Mouse (Mus musculus) liver, postnatal 0 days (tissue): ENCODE data around the gene Nsun7. TPM values are rescaled to one million over a fixed set of nuclear protein-coding genes. Genes with fewer than 3 reads are reported as not detected.

ENCODE experiments used
- ATAC-seq: fragments of 200-750 bp; cut with Nextera tagmentation; 2 replicates; pipeline ENCODE4 v1.8.0; 2017; ENCODE audit warnings: mild to moderate bottlenecking, moderate library complexity
- DNase-seq: peaks from one replicate; pipeline ENCODE4 v3.0.0-alpha.2; 2016
- H3K27ac ChIP-seq: fragments of 300-500 bp; sonication (generic); 2 replicates; pipeline ENCODE4 v1.5.1; 2014; ENCODE audit warnings: antibody characterized with exemption, moderate library complexity, mild to moderate bottlenecking, low read depth
- H3K27me3 ChIP-seq: fragments of 300-500 bp; sonication (generic); 2 replicates; pipeline ENCODE4 v1.6.1; 2014; ENCODE audit warnings: low read length, control low read depth, mixed read lengths; ENCODE audit not compliant: insufficient read depth
- H3K36me3 ChIP-seq: fragments of 300-500 bp; sonication (generic); replicated peaks from 2 replicates; pipeline ENCODE4 v1.6.1; 2014; ENCODE audit warnings: mild to moderate bottlenecking, control low read depth, low read length, moderate library complexity, mixed read lengths; ENCODE audit not compliant: insufficient read depth
- H3K4me1 ChIP-seq: fragments of 300-500 bp; sonication (generic); 2 replicates; pipeline ENCODE4 v1.6.1; 2014; ENCODE audit warnings: antibody characterized with exemption, mild to moderate bottlenecking, control low read depth; ENCODE audit not compliant: insufficient read depth
- H3K4me2 ChIP-seq: fragments of 300-500 bp; sonication (generic); 2 replicates; pipeline ENCODE4 v1.6.1; 2014; ENCODE audit warnings: low read depth, mild to moderate bottlenecking, low read length, moderate library complexity, mixed read lengths
- H3K4me3 ChIP-seq: fragments of 300-500 bp; sonication (generic); 2 replicates; pipeline ENCODE4 v1.5.1; 2014; ENCODE audit warnings: low read depth, low read length
- H3K9ac ChIP-seq: fragments of 300-500 bp; sonication (generic); replicated peaks from 2 replicates; pipeline ENCODE4 v1.6.1; 2014; ENCODE audit warnings: mild to moderate bottlenecking, moderate library complexity
- H3K9me3 ChIP-seq: fragments of 300-500 bp; sonication (generic); 2 replicates; pipeline ENCODE4 v1.6.1; 2016; ENCODE audit warnings: mild to moderate bottlenecking, control low read depth, low read length, mixed read lengths
- CTCF ChIP-seq: sonication (generic); IDR thresholded peaks from 2 replicates; pipeline ENCODE4 v1.5.1; 2016; ENCODE audit warnings: antibody characterized with exemption, low read depth
- EP300 ChIP-seq: IDR thresholded peaks from 2 replicates; pipeline ENCODE4 v1.6.1; 2016; ENCODE audit warnings: antibody characterized with exemption, low read depth, mild to moderate bottlenecking
- WGBS: fragments of 180-500 bp; shearing (Covaris S2); extraction: QIAGEN DNeasy Blood & Tissue Kit; methylation state at CpG from one replicate; pipeline ENCODE4 v1.1.7; 2014; ENCODE audit not compliant: insufficient replicate concordance; 5-methylcytosine and 5-hydroxymethylcytosine counted together
- polyA plus RNA-seq: library from polyadenylated mRNA; unstranded; fragments of >200 nt; fragmentation: Nextera tagmentation; extraction: Ambion mirVana; gene quantifications from 2 replicates; pipeline ENCODE4 v1.2.1, GENCODE M21; 2015

The Nsun7 gene
- polyA plus RNA-seq, 1 experiment from 2014 or later: 0.07 TPM

DNA sequence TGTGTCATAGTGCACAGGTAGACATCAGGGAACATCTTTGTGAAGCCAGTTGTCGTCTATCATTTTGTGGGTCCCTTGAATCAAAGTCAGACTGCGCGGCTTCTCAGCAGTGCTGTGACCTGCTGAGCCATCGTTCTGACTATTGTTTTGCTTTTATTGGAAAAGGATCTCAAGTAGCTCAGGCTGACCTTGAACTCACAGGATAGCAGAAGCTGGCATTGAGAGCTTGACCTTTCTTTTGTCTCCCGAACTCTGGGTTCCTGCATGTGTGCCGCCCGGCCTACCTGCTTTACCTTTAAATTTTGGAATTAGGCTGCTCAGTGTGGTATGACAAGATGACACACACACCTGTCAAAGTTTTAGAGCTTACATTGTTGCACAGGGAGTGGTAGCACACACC is 33.2 kb upstream of the Nsun7 start:
- H3K9me3 ChIP-seq: no peaks in the 10 kb centered on the region
- no peak for ATAC-seq
- no peak overlapping the region for H3K27ac ChIP-seq
- no peaks in the 10 kb centered on the region for H3K4me1 ChIP-seq
- no peaks in the 10 kb centered on the region for H3K27me3 ChIP-seq
- 82% methylated on average over 7 of the region's 7 CpGs for WGBS
- no peak overlapping the region for H3K4me3 ChIP-seq
- H3K4me2 ChIP-seq: no peak overlapping the region
- H3K9ac ChIP-seq: no peak overlapping the region
- TF ChIP-seq EP300 (no peak), CTCF (no peak)
- DNase-seq: no peak
- no peaks in the 10 kb centered on the region for H3K36me3 ChIP-seq

DNA sequence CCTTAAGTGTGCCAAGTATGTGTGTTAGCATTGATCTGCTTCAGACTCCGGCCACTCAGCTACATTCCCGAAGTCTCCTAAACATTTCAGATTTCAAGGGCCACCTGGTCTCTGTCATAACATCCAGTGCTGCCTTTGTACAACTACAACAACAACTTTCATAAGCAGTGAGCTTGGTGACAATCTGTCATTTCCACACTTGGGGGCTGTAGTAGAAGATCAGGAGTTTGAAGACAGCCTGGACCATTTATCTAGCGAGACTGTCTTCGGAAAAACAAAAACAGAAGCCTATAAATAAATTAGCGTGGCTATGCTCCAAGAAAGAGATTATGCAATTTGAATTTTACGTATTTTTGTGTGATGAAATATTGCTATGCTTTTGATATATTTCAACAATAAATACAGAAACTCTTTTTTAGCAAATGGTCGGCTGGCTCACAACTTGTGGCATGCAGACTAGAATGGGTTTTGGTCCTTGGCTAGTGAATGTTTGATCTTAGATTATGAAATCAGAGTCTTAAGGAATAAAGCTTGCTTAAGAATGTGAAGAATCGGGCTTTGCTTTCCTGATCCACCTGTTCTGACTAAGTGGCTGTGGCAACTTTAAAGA is 27.9 kb upstream of the Nsun7 start:
- ATAC-seq (no peak), DNase-seq (no peak)
- WGBS: 76% methylated on average over 8 of the region's 8 CpGs

DNA sequence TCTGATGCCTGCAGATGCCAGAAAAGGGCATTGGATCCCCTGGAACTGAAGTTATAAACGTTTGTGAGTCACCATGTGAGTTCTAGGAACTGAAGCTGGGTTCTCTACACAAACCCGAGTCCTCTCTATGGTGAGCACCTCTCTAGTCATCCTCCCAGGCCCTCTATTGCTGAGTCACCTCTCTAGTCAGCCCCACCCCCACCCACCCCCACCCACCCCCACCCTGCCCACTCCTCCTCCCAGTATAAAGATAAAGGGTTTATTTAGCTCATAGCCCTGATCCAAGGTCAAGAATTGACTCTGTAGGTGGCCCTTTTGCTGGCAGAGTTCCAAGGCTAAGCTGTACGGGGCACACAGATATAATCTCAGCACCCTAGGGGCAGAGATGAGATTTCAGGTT is 27.2 kb upstream of the Nsun7 start:
- WGBS: 28% methylated on average over 3 of the region's 3 CpGs
- TF ChIP-seq CTCF (no peak), EP300 (no peak)
- DNase-seq: no peak

More for the DNA sequence above, 27.9 kb upstream of the Nsun7 start:
- Histone ChIP-seq H3K9me3 (no peaks in the 10 kb centered on the region), H3K4me1 (no peaks in the 10 kb centered on the region), H3K27me3 (no peaks in the 10 kb centered on the region), H3K4me3 (no peak overlapping the region), H3K9ac (no peak overlapping the region), H3K27ac (no peak overlapping the region), H3K36me3 (no peaks in the 10 kb centered on the region), H3K4me2 (no peak overlapping the region)
- TF ChIP-seq CTCF (no peak), EP300 (no peak)

DNA sequence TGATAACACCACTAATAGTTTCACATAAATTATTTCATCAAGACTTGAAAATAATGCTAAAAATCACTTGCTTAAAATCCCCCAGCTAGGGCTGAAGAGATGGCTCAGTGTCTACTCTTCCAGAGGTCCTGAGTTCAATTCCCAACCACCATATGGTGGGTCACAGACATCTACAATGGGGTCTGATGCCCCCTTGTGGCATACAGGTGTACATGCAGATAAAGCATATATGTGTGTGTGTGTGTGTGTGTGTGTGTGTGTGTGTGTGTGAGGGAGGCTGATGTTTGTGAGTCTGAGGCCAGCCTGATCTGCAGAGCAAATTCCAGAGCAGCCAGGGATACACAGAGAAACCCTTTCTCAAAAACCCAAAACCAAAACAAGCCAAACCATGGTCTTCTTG is 17.8 kb upstream of the Nsun7 start:
- TF ChIP-seq CTCF: peak; percentile 82
- no peak for TF ChIP-seq EP300
- H3K4me3 ChIP-seq: no peak overlapping the region
- no peak overlapping the region for H3K9ac ChIP-seq
- ATAC-seq: no peak
- H3K4me1 ChIP-seq: no peaks in the 10 kb centered on the region; the same call in 1 of the 2 replicates
- H3K36me3 ChIP-seq: no peaks in the 10 kb centered on the region
- H3K9me3 ChIP-seq: no peaks in the 10 kb centered on the region
- no peak overlapping the region for H3K27ac ChIP-seq
- peak; percentile 20 for DNase-seq
- no peaks in the 10 kb centered on the region for H3K27me3 ChIP-seq
- no peak overlapping the region for H3K4me2 ChIP-seq

More for the DNA sequence above, 27.2 kb upstream of the Nsun7 start:
- H3K4me3 ChIP-seq: no peak overlapping the region
- no peak overlapping the region for H3K9ac ChIP-seq
- no peak for ATAC-seq
- no peaks in the 10 kb centered on the region for H3K4me1 ChIP-seq
- no peaks in the 10 kb centered on the region for H3K36me3 ChIP-seq
- no peaks in the 10 kb centered on the region for H3K9me3 ChIP-seq
- no peaks in the 10 kb centered on the region for H3K27me3 ChIP-seq
- H3K27ac ChIP-seq: no peak overlapping the region
- no peak overlapping the region for H3K4me2 ChIP-seq

DNA sequence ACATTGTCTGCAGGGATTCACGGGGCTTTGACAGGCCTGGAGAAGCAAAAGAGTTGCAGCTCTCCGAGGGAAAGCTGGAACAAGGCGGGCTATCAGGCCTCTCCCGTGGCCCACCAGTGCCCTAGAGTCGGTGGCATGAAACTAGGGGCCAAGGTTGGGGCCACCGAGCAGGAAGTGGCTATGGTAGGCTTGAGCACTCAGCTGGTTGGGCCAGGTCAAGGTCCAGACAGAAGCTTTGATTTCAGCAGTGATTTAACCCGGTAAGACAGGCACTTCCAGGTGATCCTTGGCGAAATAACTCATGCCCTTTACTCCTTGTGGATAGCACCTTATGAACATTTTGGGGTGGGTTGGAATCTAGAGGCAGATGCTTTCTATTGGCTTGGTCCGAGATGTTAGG is 16.2 kb upstream of the Nsun7 start:
- Histone ChIP-seq H3K9ac (no peak overlapping the region), H3K9me3 (no peaks in the 10 kb centered on the region), H3K4me2 (no peak overlapping the region), H3K27ac (no peak overlapping the region), H3K27me3 (no peaks in the 10 kb centered on the region), H3K36me3 (no peaks in the 10 kb centered on the region), H3K4me3 (no peak overlapping the region), H3K4me1 (no peaks in the 10 kb centered on the region)
- no peak for DNase-seq
- ATAC-seq: no peak
- 57% methylated on average over 9 of the region's 9 CpGs for WGBS
- TF ChIP-seq EP300 (no peak), CTCF (no peak)

DNA sequence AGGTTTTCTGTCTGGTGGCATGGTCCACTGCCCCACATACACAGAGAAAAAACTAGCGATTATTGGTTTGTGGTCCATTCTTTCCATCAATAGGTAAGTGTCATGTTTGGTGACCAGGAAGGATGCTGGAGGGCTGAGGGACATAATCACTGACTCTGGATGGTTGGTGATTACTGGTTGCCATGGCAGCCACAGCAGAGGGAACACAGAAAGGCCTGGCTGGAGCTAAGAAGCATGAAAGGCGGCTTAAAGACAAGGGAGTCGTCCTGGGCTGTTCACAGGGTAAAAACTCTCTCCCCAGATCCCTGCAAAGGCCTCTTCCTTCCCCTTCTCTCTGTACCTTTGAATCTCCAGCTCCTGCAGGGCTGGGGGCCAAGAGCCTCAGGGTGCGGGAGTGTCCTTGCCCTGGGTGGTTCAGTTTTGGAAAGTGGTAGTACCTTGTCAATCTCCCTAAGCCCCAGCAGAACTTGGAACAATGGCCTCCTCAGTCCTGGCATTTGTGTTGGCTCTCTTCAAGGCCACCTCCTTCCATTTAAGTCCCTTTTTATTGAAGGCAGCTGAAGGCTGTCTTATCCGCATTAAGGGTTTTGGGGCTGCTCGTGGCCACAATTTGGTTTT is 15.5 kb upstream of the Nsun7 start:
- WGBS: 69% methylated on average over 6 of the region's 6 CpGs
- Histone ChIP-seq H3K9me3 (no peaks in the 10 kb centered on the region), H3K9ac (no peak overlapping the region), H3K36me3 (no peaks in the 10 kb centered on the region), H3K4me1 (no peaks in the 10 kb centered on the region), H3K27me3 (no peaks in the 10 kb centered on the region), H3K4me3 (no peak overlapping the region), H3K4me2 (no peak overlapping the region), H3K27ac (no peak overlapping the region)
- ATAC-seq: no peak
- no peak for TF ChIP-seq EP300
- TF ChIP-seq CTCF: no peak
- DNase-seq: no peak
